Mouse (Mus musculus) heart, embryonic 10.5 days (tissue): Measurements from ENCODE around the gene Coa7. TPM values are rescaled to one million over a fixed set of nuclear protein-coding genes. Genes with fewer than 3 reads are reported as not detected.

Source experiments
- DNase-seq: peaks from one replicate; pipeline ENCODE4 v3.0.0-alpha.2; 2017; ENCODE audit warnings: low spot score
- H3K27ac ChIP-seq: fragments of 300-500 bp; sonication (generic); 2 replicates; pipeline ENCODE4 v1.5.1; 2016; ENCODE audit warnings: mild to moderate bottlenecking
- H3K27me3 ChIP-seq: fragments of 300-500 bp; sonication (generic); 2 replicates; pipeline ENCODE4 v1.6.1; 2016; ENCODE audit warnings: mild to moderate bottlenecking; ENCODE audit not compliant: poor library complexity, insufficient read depth, severe bottlenecking
- H3K36me3 ChIP-seq: fragments of 300-500 bp; sonication (generic); 2 replicates; pipeline ENCODE4 v1.6.1; 2016; ENCODE audit warnings: mild to moderate bottlenecking, moderate library complexity
- H3K4me1 ChIP-seq: fragments of 300-500 bp; sonication (generic); 2 replicates; pipeline ENCODE4 v1.6.1; 2016; ENCODE audit warnings: mild to moderate bottlenecking
- H3K4me3 ChIP-seq: fragments of 300-500 bp; sonication (generic); 2 replicates; pipeline ENCODE4 v1.5.1; 2016; ENCODE audit warnings: mild to moderate bottlenecking, moderate library complexity
- H3K9me3 ChIP-seq: fragments of 300-500 bp; sonication (generic); 2 replicates; pipeline ENCODE4 v1.6.1; 2016; ENCODE audit warnings: mild to moderate bottlenecking, moderate library complexity
- WGBS: fragments of 180-500 bp; shearing (Covaris S2); methylation state at CpG from one replicate; pipeline ENCODE4 v1.1.7; 2016; 5-methylcytosine and 5-hydroxymethylcytosine counted together
- polyA plus RNA-seq: library from polyadenylated mRNA; unstranded; fragments of >200 nt; fragmentation: Nextera tagmentation; extraction: Ambion mirVana; gene quantifications from 2 replicates; pipeline ENCODE4 v1.2.1, GENCODE M21; 2016

Gene Coa7
- polyA plus RNA-seq, 1 experiment from 2014 or later, result 58.4 TPM

- WGBS, result 20% methylated on average over 3 of the region's 3 CpGs
These were observed 44.2 kb downstream of the Coa7 start for GRCm38 (mm10) chr4:108372166-108372565.

DNA sequence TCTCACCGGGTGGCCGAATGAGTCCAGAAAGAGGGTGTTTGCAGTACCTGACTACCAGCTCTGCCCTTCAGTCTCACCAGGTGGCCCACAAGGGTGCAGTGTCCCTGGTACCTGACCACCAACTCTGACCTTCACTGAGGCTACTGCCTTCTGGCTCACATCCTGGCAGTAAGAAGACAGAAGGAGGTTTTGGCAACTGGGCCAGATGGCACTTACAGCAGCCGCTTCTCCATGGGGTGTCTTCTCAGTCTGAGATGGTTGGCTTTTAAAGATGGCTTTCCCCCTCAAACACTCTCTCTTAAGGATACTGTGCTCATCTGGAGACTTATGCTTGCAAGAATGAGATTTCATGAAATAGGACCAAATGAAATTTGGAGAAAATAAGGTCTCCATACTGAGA is 51.5 kb downstream of the Coa7 start:
- Histone ChIP-seq H3K27ac (peak overlapping the region; percentile 52; the same call in 1 of the 2 replicates), H3K4me3 (no peak overlapping the region), H3K36me3 (no peaks in the 10 kb centered on the region), H3K4me1 (peaks cover 28% of the 10 kb centered on the region), H3K27me3 (peaks cover 28% of the 10 kb centered on the region), H3K9me3 (no peaks in the 10 kb centered on the region)
- WGBS, result 68% methylated on average over 3 of the region's 3 CpGs
- no peak for DNase-seq

More at GRCm38 (mm10) chr4:108372166-108372565, 44.2 kb downstream of the Coa7 start:
- Histone ChIP-seq H3K4me1 (peaks cover 27% of the 10 kb centered on the region), H3K27me3 (no peaks in the 10 kb centered on the region), H3K9me3 (no peaks in the 10 kb centered on the region), H3K4me3 (no peak overlapping the region), H3K36me3 (no peaks in the 10 kb centered on the region), H3K27ac (peak overlapping the region; percentile 60; the same call in 1 of the 2 replicates)
- no peak for DNase-seq

DNA sequence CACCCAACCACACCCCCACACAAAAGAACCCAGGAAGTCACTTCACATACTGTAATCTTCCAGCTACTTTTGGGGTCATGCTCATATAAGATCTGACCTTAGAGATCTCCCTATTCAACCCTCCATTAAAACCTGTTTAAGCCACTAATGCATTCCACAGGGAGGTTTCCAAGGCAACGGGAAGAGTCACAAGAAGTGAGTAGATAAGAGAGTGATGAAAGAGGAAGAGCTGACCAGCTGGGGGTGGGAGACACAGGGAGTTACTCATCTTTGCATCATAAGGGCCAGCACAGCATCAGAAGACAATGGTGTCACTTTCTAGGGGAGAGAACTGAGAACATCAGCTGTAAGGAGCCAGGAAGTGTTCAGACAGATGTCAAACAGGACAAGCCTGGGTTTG is 52.2 kb downstream of the Coa7 start:
- DNase-seq, result no peak
- peaks cover 30% of the 10 kb centered on the region for H3K27me3 ChIP-seq
- WGBS, result 0% methylated on average over 1 of the region's 1 CpGs
- no peak overlapping the region for H3K27ac ChIP-seq
- no peaks in the 10 kb centered on the region for H3K9me3 ChIP-seq
- peaks cover 28% of the 10 kb centered on the region for H3K4me1 ChIP-seq
- no peaks in the 10 kb centered on the region for H3K36me3 ChIP-seq
- H3K4me3 ChIP-seq, result no peak overlapping the region

DNA sequence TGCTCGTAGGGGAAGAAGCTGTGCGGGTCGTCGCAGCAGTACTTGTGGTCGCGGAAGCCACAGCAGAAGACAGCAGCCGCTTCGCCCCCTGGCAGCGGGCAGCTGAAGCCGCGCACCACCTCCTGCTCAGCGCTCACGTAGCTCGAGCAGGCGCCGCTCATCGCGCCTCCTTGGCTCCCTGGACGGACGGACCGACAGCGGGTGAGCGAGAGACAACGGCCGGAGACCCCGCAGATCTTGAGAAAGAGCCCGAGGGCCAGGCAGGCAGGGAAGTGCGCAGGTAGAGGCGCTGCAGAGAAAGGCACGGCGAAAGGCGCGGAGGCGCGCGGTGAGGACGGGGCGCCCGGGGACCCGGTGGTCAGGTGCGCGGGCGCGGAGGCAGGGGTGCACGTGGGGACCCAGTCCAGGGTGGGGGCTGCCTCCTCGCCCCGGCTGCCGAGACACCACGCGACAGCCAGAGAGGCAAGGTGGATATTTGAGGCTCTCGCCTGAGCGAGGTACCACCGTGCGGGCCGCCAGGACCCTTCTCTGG is 55.3 kb downstream of the Coa7 start, which contains the start of gene Shisal2a:
Gene Shisal2a (minus strand): TSS at position 167 of the 532 bp plus-strand sequence.
- Histone ChIP-seq H3K4me1 (peaks cover 44% of the 10 kb centered on the region), H3K9me3 (no peaks in the 10 kb centered on the region), H3K4me3 (peak within 1 kb of the TSS; percentile 66), H3K27me3 (peaks cover 30% of the 10 kb centered on the region), H3K27ac (peak within 1 kb of the TSS; percentile 88), H3K36me3 (no peaks in the 10 kb centered on the region)
- 2% methylated on average over 55 of the region's 55 CpGs for WGBS
- no peak for DNase-seq

GRCm38 (mm10) chr4:108386087-108386486 is 58.1 kb downstream of the Coa7 start:
- Histone ChIP-seq H3K4me3 (no peak overlapping the region), H3K4me1 (peaks cover 36% of the 10 kb centered on the region), H3K36me3 (no peaks in the 10 kb centered on the region), H3K9me3 (no peaks in the 10 kb centered on the region), H3K27me3 (peaks cover 30% of the 10 kb centered on the region), H3K27ac (no peak overlapping the region)
- 10% methylated on average over 1 of the region's 1 CpGs for WGBS
- no peak for DNase-seq

GRCm38 (mm10) chr4:108387106-108387505 is 59.2 kb downstream of the Coa7 start:
- WGBS, result 32% methylated on average over 4 of the region's 4 CpGs
- peak overlapping the region; percentile 87 for H3K27ac ChIP-seq
- DNase-seq, result no peak
- peaks cover 40% of the 10 kb centered on the region for H3K4me1 ChIP-seq
- no peaks in the 10 kb centered on the region for H3K9me3 ChIP-seq
- H3K27me3 ChIP-seq, result peaks cover 26% of the 10 kb centered on the region
- H3K36me3 ChIP-seq, result no peaks in the 10 kb centered on the region
- H3K4me3 ChIP-seq, result peak overlapping the region; percentile 51

DNA sequence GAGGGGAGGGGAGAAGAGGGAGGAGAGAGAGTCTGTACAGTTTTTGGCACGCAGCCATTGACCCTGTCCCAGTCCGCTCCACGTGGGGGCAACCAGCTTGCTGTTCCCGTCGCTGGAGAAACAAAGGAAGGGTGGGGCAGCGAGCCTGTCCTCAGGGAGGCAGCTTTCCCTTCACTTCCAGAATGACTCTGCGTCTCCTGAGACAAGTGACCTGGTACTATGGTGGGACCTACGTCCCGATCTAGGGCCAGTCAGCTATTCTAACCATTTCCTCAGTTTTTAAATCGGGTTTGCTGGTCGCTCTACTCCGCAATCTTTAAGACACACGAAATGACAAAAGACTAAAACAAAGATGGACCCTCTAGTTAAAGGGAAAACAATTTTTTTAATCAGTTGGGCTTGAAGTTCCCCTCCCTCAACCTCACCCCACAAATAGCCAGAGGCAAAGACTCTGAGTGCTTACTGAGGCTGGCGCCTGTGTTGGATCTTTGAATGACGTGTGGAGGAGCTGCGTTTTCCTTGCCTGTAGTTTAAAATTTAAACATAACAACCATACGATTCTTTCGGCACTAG is 59.8 kb downstream of the Coa7 start:
- H3K27me3 ChIP-seq, result peaks cover 19% of the 10 kb centered on the region
- H3K27ac ChIP-seq, result peak overlapping the region; percentile 87
- peaks cover 46% of the 10 kb centered on the region for H3K4me1 ChIP-seq
- peak overlapping the region; percentile 51 for H3K4me3 ChIP-seq
- H3K9me3 ChIP-seq, result no peaks in the 10 kb centered on the region
- DNase-seq, result peak; percentile 93
- no peaks in the 10 kb centered on the region for H3K36me3 ChIP-seq
- 5% methylated on average over 18 of the region's 18 CpGs for WGBS

DNA sequence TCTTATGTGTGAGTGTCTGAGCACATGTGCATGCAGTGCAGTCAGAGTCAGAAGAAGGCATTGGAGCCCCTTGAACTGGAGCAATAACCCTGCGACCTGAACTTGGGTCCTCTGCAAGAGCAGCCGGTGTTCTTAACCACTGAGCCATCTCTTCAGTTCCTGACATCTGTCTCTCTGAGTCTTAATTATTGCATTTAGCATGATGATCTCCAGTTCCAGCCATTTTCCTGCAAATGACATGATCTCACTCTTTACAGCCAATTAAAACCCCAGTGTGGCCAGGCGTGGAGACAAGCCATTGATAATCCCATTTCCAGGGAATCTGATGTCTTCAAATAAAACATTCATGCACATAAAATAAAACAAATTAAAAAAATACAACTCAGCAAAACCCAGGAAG is 60.8 kb downstream of the Coa7 start:
- Histone ChIP-seq H3K9me3 (no peaks in the 10 kb centered on the region), H3K36me3 (no peaks in the 10 kb centered on the region), H3K4me1 (peaks cover 37% of the 10 kb centered on the region), H3K27me3 (peaks cover 9% of the 10 kb centered on the region), H3K27ac (peak overlapping the region; percentile 87; the same call in 1 of the 2 replicates), H3K4me3 (no peak overlapping the region)
- WGBS, result 77% methylated on average over 3 of the region's 3 CpGs
- DNase-seq, result no peak

- H3K27me3 ChIP-seq, result no peaks in the 10 kb centered on the region
- no peak overlapping the region; the same call in 1 of the 2 replicates for H3K27ac ChIP-seq
- H3K36me3 ChIP-seq, result no peaks in the 10 kb centered on the region
- no peak for DNase-seq
- H3K9me3 ChIP-seq, result no peaks in the 10 kb centered on the region
- 66% methylated on average over 5 of the region's 5 CpGs for WGBS
- no peak overlapping the region for H3K4me3 ChIP-seq
- peaks cover 36% of the 10 kb centered on the region for H3K4me1 ChIP-seq
These were observed 63.2 kb downstream of the Coa7 start for GRCm38 (mm10) chr4:108391124-108391523.

Other genes with a start within 250 kb of the Coa7 start
- gene Podn, start 231.7 kb upstream of the Coa7 start, polyA plus RNA-seq, result 0.21 and 0.48 TPM in 2 replicates
- 179 and 191 TPM in 2 replicates for gene Scp2, start 183.1 kb upstream of the Coa7 start, polyA plus RNA-seq
- gene Echdc2, start 162.7 kb upstream of the Coa7 start, polyA plus RNA-seq, result 15.3 and 19.2 TPM in 2 replicates
- not detected in 2 replicates for gene Zyg11a, start 110.1 kb upstream of the Coa7 start, polyA plus RNA-seq
- gene Zyg11b, start 27.0 kb upstream of the Coa7 start, polyA plus RNA-seq, result 7.8 and 9.9 TPM in 2 replicates
- 3.0 and 3.5 TPM in 2 replicates for gene Shisal2a, start 55.2 kb downstream of the Coa7 start, polyA plus RNA-seq
- gene Gpx7, start 78.8 kb downstream of the Coa7 start, polyA plus RNA-seq, result 54.3 and 58.8 TPM in 2 replicates
- gene Tut4, start 131.3 kb downstream of the Coa7 start, polyA plus RNA-seq, result 44.6 and 79.6 TPM in 2 replicates